Mouse (Mus musculus) ES-Bruce4 (cell line): Measurements from ENCODE around the gene Sumo3. TPM values are rescaled to one million over a fixed set of nuclear protein-coding genes. Genes with fewer than 3 reads are reported as not detected.
A peak's percentile ranks its signal among the peaks of the same experiment; 100 is the strongest.

ENCODE experiments used
- H3K27ac ChIP-seq: 2 replicates; pipeline ENCODE4 v1.5.1; 2012; ENCODE audit warnings: low read length, inconsistent platforms; ENCODE audit not compliant: insufficient read depth
- H3K27me3 ChIP-seq: 2 replicates; pipeline ENCODE4 v1.6.1; 2012; ENCODE audit warnings: mild to moderate bottlenecking, low read length, inconsistent platforms; ENCODE audit not compliant: control insufficient read depth, poor library complexity, insufficient read depth, severe bottlenecking
- H3K36me3 ChIP-seq: 2 replicates; pipeline ENCODE4 v1.6.1; 2012; ENCODE audit warnings: inconsistent platforms, mild to moderate bottlenecking, low read length, moderate library complexity; ENCODE audit not compliant: control insufficient read depth, poor library complexity, insufficient read depth, severe bottlenecking
- H3K4me1 ChIP-seq: one replicate; pipeline ENCODE4 v1.8.1; 2011; ENCODE audit warnings: low read length; ENCODE audit not compliant: control insufficient read depth, insufficient read depth
- H3K4me3 ChIP-seq: 2 replicates; pipeline ENCODE4 v1.5.1; 2011; ENCODE audit warnings: low read depth, mild to moderate bottlenecking, low read length
- H3K9ac ChIP-seq: 2 replicates; pipeline ENCODE4 v1.6.1; 2012; ENCODE audit warnings: low read depth, mild to moderate bottlenecking, inconsistent platforms; ENCODE audit not compliant: poor library complexity, severe bottlenecking
- H3K9me3 ChIP-seq: replicated peaks from 2 replicates; pipeline ENCODE4 v1.6.1; 2012; ENCODE audit warnings: mild to moderate bottlenecking, low read length, inconsistent platforms; ENCODE audit not compliant: control insufficient read depth, poor library complexity, insufficient read depth, severe bottlenecking
- CTCF ChIP-seq: IDR thresholded peaks from one replicate; pipeline ENCODE4 v1.8.1; 2011; ENCODE audit warnings: low read depth, low read length
- EP300 ChIP-seq: IDR thresholded peaks from 2 replicates; pipeline ENCODE4 v1.6.1; 2011; ENCODE audit warnings: low read depth, low read length; ENCODE audit not compliant: insufficient read depth
- POLR2A ChIP-seq: IDR thresholded peaks from one replicate; pipeline ENCODE4 v1.8.1; 2011; ENCODE audit warnings: low read length; ENCODE audit not compliant: insufficient read depth
- polyA plus RNA-seq: library from polyadenylated mRNA; stranded (reverse); fragments of >200 nt; gene quantifications from 2 replicates; pipeline ENCODE4 v1.2.4, GENCODE M21; 2011; ENCODE audit warnings: low read depth; ENCODE audit not compliant: missing spikeins, insufficient read depth, insufficient read length

Sumo3 gene
- polyA plus RNA-seq, 1 experiment: 218 TPM

GRCm38 (mm10) chr10:77580027-77580920 is 25.6 kb upstream of the Sumo3 start:
- H3K4me1 ChIP-seq: peaks cover 6% of the 10 kb centered on the region
- no peak overlapping the region for H3K4me3 ChIP-seq
- no peaks in the 10 kb centered on the region for H3K36me3 ChIP-seq
- no peak for TF ChIP-seq CTCF
- no peak for TF ChIP-seq EP300
- no peak for TF ChIP-seq POLR2A
- 0 out of 2 replicates have a peak overlapping the region, but pooled peaks have one; percentile 67 for H3K9ac ChIP-seq
- no peak overlapping the region for H3K27ac ChIP-seq
- H3K27me3 ChIP-seq: no peaks in the 10 kb centered on the region
- no peaks in the 10 kb centered on the region for H3K9me3 ChIP-seq

GRCm38 (mm10) chr10:77581023-77581407 is 24.9 kb upstream of the Sumo3 start:
- Histone ChIP-seq H3K9ac (peak overlapping the region; percentile 67), H3K9me3 (no peaks in the 10 kb centered on the region), H3K4me1 (peaks cover 6% of the 10 kb centered on the region), H3K36me3 (no peaks in the 10 kb centered on the region), H3K27me3 (no peaks in the 10 kb centered on the region), H3K4me3 (peak overlapping the region; percentile 81), H3K27ac (peak overlapping the region; percentile 41; the same call in 1 of the 2 replicates)
- TF ChIP-seq POLR2A (no peak), CTCF (no peak), EP300 (no peak)

- TF ChIP-seq POLR2A (peak; percentile 85), CTCF (no peak), EP300 (peak; percentile 23; the same call in 1 of the 2 replicates)
- Histone ChIP-seq H3K9ac (peak within 1 kb of the TSS; percentile 67), H3K4me3 (peak within 1 kb of the TSS; percentile 85)
Observed at GRCm38 (mm10) chr10:77581408-77582284, 24.3 kb upstream of the Sumo3 start, which contains the start of gene Pttg1ip. Pttg1ip (plus strand) TSS chr10:77581720.

GRCm38 (mm10) chr10:77582285-77582618 is 23.6 kb upstream of the Sumo3 start:
- TF ChIP-seq EP300: no peak
- no peak for TF ChIP-seq CTCF
- no peak for TF ChIP-seq POLR2A
- Histone ChIP-seq H3K36me3 (no peaks in the 10 kb centered on the region), H3K4me1 (peaks cover 8% of the 10 kb centered on the region), H3K9ac (peak overlapping the region; percentile 56), H3K9me3 (no peaks in the 10 kb centered on the region), H3K27me3 (no peaks in the 10 kb centered on the region), H3K27ac (peak overlapping the region; percentile 67), H3K4me3 (peak overlapping the region; percentile 85)

More at GRCm38 (mm10) chr10:77581408-77582284, 24.3 kb upstream of the Sumo3 start, which contains the start of gene Pttg1ip:
- Histone ChIP-seq H3K36me3 (no peaks in the 10 kb centered on the region), H3K9me3 (no peaks in the 10 kb centered on the region), H3K27me3 (no peaks in the 10 kb centered on the region), H3K4me1 (peaks cover 6% of the 10 kb centered on the region), H3K27ac (peak within 1 kb of the TSS; percentile 67)

- H3K27me3 ChIP-seq: no peaks in the 10 kb centered on the region
- peaks cover 12% of the 10 kb centered on the region for H3K4me1 ChIP-seq
- no peak overlapping the region for H3K27ac ChIP-seq
- no peak overlapping the region for H3K9ac ChIP-seq
- no peaks in the 10 kb centered on the region for H3K9me3 ChIP-seq
- H3K36me3 ChIP-seq: no peaks in the 10 kb centered on the region
- no peak for TF ChIP-seq EP300
- TF ChIP-seq CTCF: no peak
- no peak for TF ChIP-seq POLR2A
- H3K4me3 ChIP-seq: no peak overlapping the region
Observed at GRCm38 (mm10) chr10:77583795-77584422, 22.0 kb upstream of the Sumo3 start.
